Mouse (Mus musculus): ENCODE measurements around the gene Bex3.

- no peak for TF ChIP-seq EP300 (IDR thresholded peaks at IDR 0.05; ENCODE audit: insufficient read depth, low read depth, low read length)
- TF ChIP-seq CTCF (IDR thresholded peaks at IDR 0.05) = no peak
These were observed 42.3 kb upstream of the Bex3 start for GRCm38 (mm10) chrX:136227768-136228167.
